Mouse (Mus musculus) embryonic fibroblast, embryonic 13.5 days (primary cell): Measurements from ENCODE around the gene Rtkn2.

Source experiments
- CTCF ChIP-seq: IDR thresholded peaks from 2 replicates; pipeline ENCODE4 v1.5.1; 2011; ENCODE audit warnings: mild to moderate bottlenecking, control low read depth, low read length, moderate library complexity, borderline replicate concordance; ENCODE audit not compliant: insufficient read depth
- POLR2A ChIP-seq: IDR thresholded peaks from 2 replicates; pipeline ENCODE4 v1.6.1; 2011; ENCODE audit warnings: low read depth, mild to moderate bottlenecking, control low read depth, low read length, moderate library complexity

DNA sequence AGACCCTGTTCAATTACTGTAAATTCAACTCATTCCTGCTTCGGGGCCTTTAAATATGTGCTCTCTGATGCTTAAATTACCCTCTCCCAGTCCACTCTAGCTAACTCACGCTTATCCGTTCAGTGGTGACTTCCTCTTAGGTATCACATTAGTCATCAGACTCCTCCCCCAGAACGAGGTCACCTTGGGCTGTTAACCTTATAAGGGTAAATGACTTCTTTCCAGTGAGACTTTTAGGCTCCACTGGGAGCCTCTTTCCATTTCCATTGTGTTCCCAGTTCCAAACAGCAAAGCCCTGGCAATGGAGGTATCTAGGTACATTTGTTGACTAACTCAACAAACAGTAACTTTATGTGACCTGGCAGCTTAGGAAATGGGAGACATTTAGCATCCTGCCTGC, 112.5 kb downstream of the Rtkn2 start:
- no peak for TF ChIP-seq POLR2A
- no peak for TF ChIP-seq CTCF
